Mouse (Mus musculus) olfactory bulb, adult 2 months (tissue): ENCODE data around the gene Ppp4r3a.

Experiments
- CTCF ChIP-seq: fragments of 200-500 bp; IDR thresholded peaks from 2 replicates; pipeline ENCODE4 v1.5.1; 2012; ENCODE audit warnings: low read depth, mild to moderate bottlenecking, low read length, moderate library complexity; ENCODE audit not compliant: insufficient read depth
- POLR2A ChIP-seq: fragments of 200-500 bp; IDR thresholded peaks from 2 replicates; pipeline ENCODE4 v1.6.1; 2012; ENCODE audit warnings: mild to moderate bottlenecking, low read depth, low read length, moderate library complexity; ENCODE audit not compliant: insufficient read depth

- TF ChIP-seq CTCF: no peak
- TF ChIP-seq POLR2A: no peak
Measured at GRCm38 (mm10) chr12:101089955-101090354, 6.5 kb upstream of the Ppp4r3a start.
